Mouse (Mus musculus) liver, adult 2 months (tissue): ENCODE measurements at regions not wholly inside any gene's neighbourhood (a gene's known extent, or its start where the extent isn't known, plus 50 kb on each side); places are given as distances from the start of the nearest gene placed in this dataset.

ENCODE experiments used
- CTCF ChIP-seq: fragments of 200-500 bp; IDR thresholded peaks from 2 replicates; pipeline ENCODE4 v1.5.1; 2011; ENCODE audit warnings: low read depth, low read length, control low read depth
- POLR2A ChIP-seq: fragments of 200-500 bp; IDR thresholded peaks from 2 replicates; pipeline ENCODE4 v1.6.1; 2011; ENCODE audit warnings: low read length, control low read depth; ENCODE audit not compliant: insufficient read depth; ENCODE audit errors: extremely low read depth

DNA sequence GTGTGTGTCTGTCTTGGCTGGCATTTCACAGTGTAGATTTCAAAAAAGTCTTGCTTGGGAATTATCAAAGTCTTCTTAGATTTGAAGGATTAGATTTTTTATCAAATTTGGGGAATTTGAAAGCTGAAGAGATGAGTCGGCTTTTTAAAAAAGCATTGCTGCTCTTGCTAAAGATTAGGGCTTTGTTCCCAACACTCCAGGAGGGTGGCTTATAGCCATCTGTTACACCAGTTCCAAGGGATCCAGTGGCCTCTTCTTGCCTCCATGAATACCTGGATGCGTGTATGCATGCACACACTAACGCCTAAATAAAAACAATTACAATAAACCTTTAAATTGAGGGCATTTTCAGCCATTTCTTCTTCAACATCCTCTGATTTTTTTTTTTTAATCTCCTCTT is 144.5 kb upstream of the Mon1b start:
- TF ChIP-seq CTCF (no peak), POLR2A (no peak)
